In the genomic region with DNA sequence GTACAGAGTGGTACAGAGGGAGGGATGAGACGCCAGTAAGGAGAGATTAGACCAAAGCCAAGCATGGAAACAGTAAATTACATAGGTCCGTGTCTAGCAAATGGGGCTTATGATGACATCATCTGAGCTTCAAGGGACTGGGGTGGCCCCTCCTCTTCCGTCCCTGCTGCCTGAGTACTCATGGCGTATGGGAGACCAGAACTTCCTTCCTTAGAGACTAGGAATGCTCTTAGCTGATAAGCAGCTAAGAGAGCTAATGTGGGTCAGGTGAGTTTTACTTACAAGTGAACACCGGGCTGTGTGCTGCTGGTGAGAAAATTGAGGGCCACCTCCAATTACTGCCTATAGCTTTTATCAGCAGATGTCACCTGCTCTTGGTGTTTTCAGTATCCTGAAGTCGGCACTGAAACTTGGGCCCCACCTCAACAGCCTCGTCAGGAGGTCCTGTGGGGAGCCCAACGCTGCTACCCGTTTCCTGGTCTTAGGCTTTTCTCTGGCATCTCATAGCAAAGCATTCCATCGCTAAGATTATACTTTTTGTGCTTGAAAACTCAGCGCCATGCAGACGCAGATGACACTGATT, we compare ENCODE assay signal across 20 mouse cellular contexts.
DNase-seq lines count a peak whose midpoint lies in the region; ATAC-seq lines count a peak whose summit lies in the region.
"Had no signal": no experiment of that assay in that cellular context is flagged by ENCODE, and none has a peak within 500 bp of the region (broad histone marks: within the 10 kb centered on the region; RNA-seq: fewer than 3 reads in every experiment).

No protein-coding gene starts in this region.

- H3K27me3 ChIP-seq in megakaryocyte, embryonic 14.5 days (replicated peaks): peaks cover 11% of the 10 kb centered on the region
- H3K27me3 ChIP-seq in liver, embryonic 15.5 days: no peaks in the 10 kb centered on the region
- no peaks in the 10 kb centered on the region for H3K27me3 ChIP-seq in kidney, embryonic 16.5 days (ENCODE audit: insufficient read depth, low read length)
- H3K27me3 ChIP-seq: forebrain, embryonic 12.5 days; limb, embryonic 15.5 days; neural tube, embryonic 13.5 days had no signal

- 0 out of 2 replicates have a peak overlapping the region, but pooled peaks have one; percentile 29 for H3K27ac ChIP-seq in liver, embryonic 15.5 days (replicated peaks)
- no peak overlapping the region for H3K27ac ChIP-seq in kidney, embryonic 16.5 days (ENCODE audit: low read length)
- H3K27ac ChIP-seq: forebrain, embryonic 12.5 days; heart, embryonic 10.5 days; limb, embryonic 15.5 days; neural tube, embryonic 13.5 days had no signal

- WGBS in liver, embryonic 15.5 days (ENCODE audit: insufficient replicate concordance): 23% methylated on average over 12 of the region's 12 CpGs
- 81% methylated on average over 12 of the region's 12 CpGs for WGBS in kidney, embryonic 16.5 days

- H3K4me3 ChIP-seq in megakaryocyte, embryonic 14.5 days (replicated peaks): peak overlapping the region; percentile 66
- no peak overlapping the region for H3K4me3 ChIP-seq in liver, embryonic 15.5 days (replicated peaks)
- H3K4me3 ChIP-seq in kidney, embryonic 16.5 days (ENCODE audit: low read length): no peak overlapping the region
- H3K4me3 ChIP-seq: forebrain, embryonic 12.5 days; heart, embryonic 10.5 days; limb, embryonic 15.5 days; neural tube, embryonic 13.5 days had no signal

- peaks cover 5% of the 10 kb centered on the region; the same call in 1 of the 2 replicates for H3K9me3 ChIP-seq in megakaryocyte, embryonic 14.5 days
- no peaks in the 10 kb centered on the region for H3K9me3 ChIP-seq in liver, embryonic 15.5 days (replicated peaks)
- no peaks in the 10 kb centered on the region for H3K9me3 ChIP-seq in kidney, embryonic 16.5 days (ENCODE audit: low read length)
- H3K9me3 ChIP-seq: forebrain, embryonic 12.5 days; heart, embryonic 10.5 days; limb, embryonic 15.5 days; neural tube, embryonic 13.5 days had no signal

- H3K4me2 ChIP-seq in liver, embryonic 15.5 days: 0 out of 2 replicates have a peak overlapping the region, but pooled peaks have one; percentile 15
- H3K4me2 ChIP-seq in kidney, embryonic 16.5 days (replicated peaks; ENCODE audit: low read depth, low read length): no peak overlapping the region
- H3K4me2 ChIP-seq: forebrain, embryonic 12.5 days; limb, embryonic 15.5 days; midbrain, embryonic 11.5 days; neural tube, embryonic 13.5 days had no signal

- H3K9ac ChIP-seq in liver, embryonic 15.5 days: no peak overlapping the region
- no peak overlapping the region for H3K9ac ChIP-seq in kidney, embryonic 16.5 days (replicated peaks; ENCODE audit: low read length)
- H3K9ac ChIP-seq: forebrain, embryonic 12.5 days; limb, embryonic 15.5 days; neural tube, embryonic 13.5 days had no signal

- peak; percentile 33 for DNase-seq in c-Kit-positive CD71-negative TER-119-negative erythroid progenitor cells, embryonic 14.5 days (ENCODE audit: low read depth)
- DNase-seq in ovary, postnatal 10 days (ENCODE audit: low spot score): no peak
- DNase-seq in cerebellum, postnatal 25 days: no peak
- DNase-seq: cerebellum, postnatal 10 days; gastrocnemius, postnatal 25 days; heart, postnatal 14 days; kidney, adult 8-10 months; kidney, postnatal 36 days; thymus, postnatal 25 days had no signal

- no peaks in the 10 kb centered on the region for H3K36me3 ChIP-seq in megakaryocyte, embryonic 14.5 days (replicated peaks; ENCODE audit: low read length)
- H3K36me3 ChIP-seq in liver, embryonic 15.5 days (replicated peaks): no peaks in the 10 kb centered on the region
- no peaks in the 10 kb centered on the region for H3K36me3 ChIP-seq in kidney, embryonic 16.5 days (ENCODE audit: insufficient read depth, low read length)
- H3K36me3 ChIP-seq: forebrain, embryonic 12.5 days; heart, embryonic 10.5 days; limb, embryonic 15.5 days; neural tube, embryonic 13.5 days had no signal

- no peak for ATAC-seq in megakaryocyte, adult 5-6 weeks (ENCODE audit: poor library complexity, severe bottlenecking)
- ATAC-seq in granulocyte monocyte progenitor cell, adult 5-6 weeks (replicated peaks; ENCODE audit: poor library complexity, severe bottlenecking): peak; percentile 63
- peak; percentile 76 for ATAC-seq in liver, embryonic 15.5 days (ENCODE audit: insufficient read depth)
- no peak for ATAC-seq in kidney, embryonic 16.5 days (ENCODE audit: low FRiP score, low TSS enrichment)
- ATAC-seq: hindbrain, embryonic 16.5 days had no signal

- H3K4me1 ChIP-seq in megakaryocyte, embryonic 14.5 days: peaks cover 32% of the 10 kb centered on the region
- H3K4me1 ChIP-seq in liver, embryonic 15.5 days (replicated peaks): peaks cover 12% of the 10 kb centered on the region; the same call in 1 of the 2 replicates
- H3K4me1 ChIP-seq in kidney, embryonic 16.5 days (ENCODE audit: insufficient read depth, low read length): peaks cover 2% of the 10 kb centered on the region; the same call in 1 of the 2 replicates
- H3K4me1 ChIP-seq: limb, embryonic 15.5 days had no signal

Comparison
In these comparisons a context has a peak if more than half of its experiments do, and no peak if none do; other contexts are left out.
1. ATAC-seq: peak in granulocyte monocyte progenitor cell, adult 5-6 weeks (single experiment) and liver, embryonic 15.5 days (single experiment); none in megakaryocyte, adult 5-6 weeks (single experiment) and kidney, embryonic 16.5 days (single experiment).